Mouse (Mus musculus): ENCODE measurements at regions not wholly inside any gene's neighbourhood (a gene's known extent, or its start where the extent isn't known, plus 50 kb on each side); places are given as distances from the start of the nearest gene placed in this dataset.
A peak's percentile ranks its signal among the peaks of the same experiment; 100 is the strongest.

DNA sequence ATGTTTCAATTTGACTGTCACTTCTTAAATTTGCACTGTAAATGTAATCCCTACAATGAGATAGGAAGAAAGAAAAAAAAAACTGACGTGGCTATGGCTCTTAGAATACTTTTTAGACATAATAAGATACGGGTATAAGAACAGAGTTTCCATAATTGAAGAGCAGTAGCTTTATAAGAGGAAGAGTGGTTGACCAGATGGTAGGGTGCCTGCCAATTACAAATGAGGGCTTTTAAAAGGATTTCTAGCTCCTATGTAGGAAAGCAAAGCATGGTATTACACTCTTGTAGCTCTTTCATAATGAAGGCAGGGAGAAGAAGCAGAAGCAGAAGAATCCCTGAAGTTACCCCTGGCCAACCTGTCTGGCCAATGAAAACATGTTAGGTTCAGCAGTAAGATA, 239.7 kb upstream of the Car10 start:
- WGBS, result 76% methylated on average over 2 of the region's 2 CpGs
- H3K4me3 ChIP-seq (replicated peaks; ENCODE audit: low read length), result no peak overlapping the region
- H3K27me3 ChIP-seq (replicated peaks; ENCODE audit: control insufficient read depth, insufficient read depth, low read length), result no peaks in the 10 kb centered on the region
- ATAC-seq, result no peak
- no peak overlapping the region for H3K9ac ChIP-seq (replicated peaks; ENCODE audit: low read depth, low read length)
- H3K4me1 ChIP-seq (replicated peaks; ENCODE audit: control insufficient read depth, insufficient read depth, low read length), result no peaks in the 10 kb centered on the region
- H3K9me3 ChIP-seq (ENCODE audit: control insufficient read depth, low read length), result no peaks in the 10 kb centered on the region
- no peak overlapping the region for H3K27ac ChIP-seq (ENCODE audit: low read length)
- no peaks in the 10 kb centered on the region for H3K36me3 ChIP-seq (ENCODE audit: control insufficient read depth, insufficient read depth)
- no peak overlapping the region for H3K4me2 ChIP-seq (ENCODE audit: low read length)

GRCm38 (mm10) chr11:92889693-92890454, 208.0 kb upstream of the Car10 start:
- Histone ChIP-seq H3K9me3 (ENCODE audit: control insufficient read depth, low read length) (no peaks in the 10 kb centered on the region), H3K27me3 (replicated peaks; ENCODE audit: control insufficient read depth, insufficient read depth, low read length) (no peaks in the 10 kb centered on the region), H3K4me3 (replicated peaks; ENCODE audit: low read length) (no peak overlapping the region), H3K36me3 (ENCODE audit: control insufficient read depth, insufficient read depth) (no peaks in the 10 kb centered on the region), H3K27ac (ENCODE audit: low read length) (no peak overlapping the region), H3K9ac (replicated peaks; ENCODE audit: low read depth, low read length) (no peak overlapping the region), H3K4me2 (ENCODE audit: low read length) (no peak overlapping the region), H3K4me1 (replicated peaks; ENCODE audit: control insufficient read depth, insufficient read depth, low read length) (no peaks in the 10 kb centered on the region)
- peak; percentile 55; the same call in 1 of the 2 replicates for ATAC-seq
- WGBS, result 50% methylated on average over 8 of the region's 8 CpGs

DNA sequence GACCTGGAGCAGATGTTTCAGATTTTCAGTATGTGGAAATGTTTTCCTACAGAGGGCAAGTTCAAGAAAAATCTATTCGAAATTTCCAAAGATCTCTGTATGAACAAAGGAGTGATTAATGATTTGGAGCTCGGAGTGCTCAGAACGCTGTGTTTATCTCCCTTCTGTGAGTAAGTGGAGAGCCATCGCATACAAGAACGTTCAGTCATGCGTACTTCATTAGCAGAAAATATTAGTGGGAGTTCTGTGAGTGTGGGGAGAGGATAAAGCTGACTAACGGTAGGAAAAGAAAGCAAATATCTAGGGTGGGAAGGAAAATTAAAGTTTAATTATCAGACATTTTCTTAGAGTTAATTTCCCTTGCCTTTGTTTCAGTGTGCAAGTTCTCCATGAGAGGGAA, 198.5 kb upstream of the Car10 start:
- H3K4me3 ChIP-seq (replicated peaks; ENCODE audit: low read length), result no peak overlapping the region
- no peaks in the 10 kb centered on the region for H3K36me3 ChIP-seq (ENCODE audit: control insufficient read depth, insufficient read depth)
- H3K4me1 ChIP-seq (replicated peaks; ENCODE audit: control insufficient read depth, insufficient read depth, low read length), result no peaks in the 10 kb centered on the region
- H3K27ac ChIP-seq (ENCODE audit: low read length), result no peak overlapping the region
- no peak overlapping the region for H3K9ac ChIP-seq (replicated peaks; ENCODE audit: low read depth, low read length)
- ATAC-seq, result no peak
- H3K9me3 ChIP-seq (ENCODE audit: control insufficient read depth, low read length), result no peaks in the 10 kb centered on the region
- 23% methylated on average over 7 of the region's 7 CpGs for WGBS
- H3K27me3 ChIP-seq (replicated peaks; ENCODE audit: control insufficient read depth, insufficient read depth, low read length), result no peaks in the 10 kb centered on the region
- H3K4me2 ChIP-seq (ENCODE audit: low read length), result no peak overlapping the region

Measured in forebrain, embryonic 16.5 days (tissue).